Mouse (Mus musculus): ENCODE measurements around the gene Smarcc1. TPM values are rescaled to one million over a fixed set of nuclear protein-coding genes. Genes with fewer than 3 reads are reported as not detected.
"Not testable (repeated sequence)": the region's sequence is repeated elsewhere in the genome, so short reads cannot be mapped to it uniquely, and the experiment has no call there.

Smarcc1 gene
- polyA plus RNA-seq, 1 experiment from 2014 or later = 160 TPM

- Histone ChIP-seq H3K27me3 (ENCODE audit: insufficient read depth, low read length) (no peaks in the 10 kb centered on the region), H3K9me3 (ENCODE audit: low read depth, low read length) (no peaks in the 10 kb centered on the region), H3K27ac (ENCODE audit: low read depth) (no peak overlapping the region), H3K36me3 (ENCODE audit: insufficient read depth) (peaks cover 72% of the 10 kb centered on the region), H3K4me1 (ENCODE audit: insufficient read depth) (no peaks in the 10 kb centered on the region), H3K9ac (no peak overlapping the region), H3K4me2 (no peak overlapping the region), H3K4me3 (ENCODE audit: low read depth, low read length) (no peak overlapping the region)
- ATAC-seq (ENCODE audit: insufficient read depth) = no peak
- 94% methylated on average over 1 of the region's 1 CpGs for WGBS
- TF ChIP-seq CTCF (IDR thresholded peaks at IDR 0.05; ENCODE audit: low read depth) = no peak
- no peak for DNase-seq
Observed at GRCm38 (mm10) chr9:110159036-110159435, 41.5 kb downstream of the Smarcc1 start.

- ATAC-seq (ENCODE audit: insufficient read depth); H3K9ac ChIP-seq; H3K4me3 ChIP-seq (ENCODE audit: low read depth, low read length); DNase-seq; H3K4me2 ChIP-seq; H3K9me3 ChIP-seq (ENCODE audit: low read depth, low read length); H3K27me3 ChIP-seq (ENCODE audit: insufficient read depth, low read length); H3K4me1 ChIP-seq (ENCODE audit: insufficient read depth); H3K27ac ChIP-seq (ENCODE audit: low read depth): not testable (repeated sequence)
- H3K36me3 ChIP-seq (ENCODE audit: insufficient read depth) = peaks cover 73% of the 10 kb centered on the region
- WGBS = 98% methylated on average over 2 of the region's 2 CpGs
Observed at GRCm38 (mm10) chr9:110160486-110160885, 43.0 kb downstream of the Smarcc1 start.

GRCm38 (mm10) chr9:110162441-110162840, 44.9 kb downstream of the Smarcc1 start:
- H3K4me2 ChIP-seq = no peak overlapping the region
- H3K36me3 ChIP-seq (ENCODE audit: insufficient read depth) = peaks cover 72% of the 10 kb centered on the region
- no peaks in the 10 kb centered on the region for H3K4me1 ChIP-seq (ENCODE audit: insufficient read depth)
- H3K27ac ChIP-seq (ENCODE audit: low read depth) = no peak overlapping the region
- H3K9me3 ChIP-seq (ENCODE audit: low read depth, low read length) = no peaks in the 10 kb centered on the region
- DNase-seq (no peak), ATAC-seq (ENCODE audit: insufficient read depth) (no peak)
- H3K4me3 ChIP-seq (ENCODE audit: low read depth, low read length) = no peak overlapping the region
- WGBS = 92% methylated on average over 5 of the region's 5 CpGs
- no peak overlapping the region for H3K9ac ChIP-seq
- TF ChIP-seq CTCF (IDR thresholded peaks at IDR 0.05; ENCODE audit: low read depth) = no peak
- no peaks in the 10 kb centered on the region for H3K27me3 ChIP-seq (ENCODE audit: insufficient read depth, low read length)

GRCm38 (mm10) chr9:110163071-110163470, 45.6 kb downstream of the Smarcc1 start:
- WGBS = 97% methylated on average over 2 of the region's 2 CpGs
- no peak overlapping the region for H3K27ac ChIP-seq (ENCODE audit: low read depth)
- TF ChIP-seq CTCF (IDR thresholded peaks at IDR 0.05; ENCODE audit: low read depth) = no peak
- no peak overlapping the region for H3K9ac ChIP-seq
- H3K4me3 ChIP-seq (ENCODE audit: low read depth, low read length) = no peak overlapping the region
- no peak for ATAC-seq (ENCODE audit: insufficient read depth)
- H3K4me2 ChIP-seq = no peak overlapping the region
- H3K36me3 ChIP-seq (ENCODE audit: insufficient read depth) = peaks cover 72% of the 10 kb centered on the region
- H3K4me1 ChIP-seq (ENCODE audit: insufficient read depth) = no peaks in the 10 kb centered on the region
- no peaks in the 10 kb centered on the region for H3K27me3 ChIP-seq (ENCODE audit: insufficient read depth, low read length)
- no peaks in the 10 kb centered on the region for H3K9me3 ChIP-seq (ENCODE audit: low read depth, low read length)
- no peak for DNase-seq

GRCm38 (mm10) chr9:110170858-110171257, 53.4 kb downstream of the Smarcc1 start:
- no peaks in the 10 kb centered on the region for H3K27me3 ChIP-seq (ENCODE audit: insufficient read depth, low read length)
- no peak overlapping the region for H3K4me2 ChIP-seq
- peaks cover 85% of the 10 kb centered on the region for H3K36me3 ChIP-seq (ENCODE audit: insufficient read depth)
- ATAC-seq (ENCODE audit: insufficient read depth) (no peak), DNase-seq (no peak)
- H3K4me3 ChIP-seq (ENCODE audit: low read depth, low read length) = no peak overlapping the region
- H3K27ac ChIP-seq (ENCODE audit: low read depth) = no peak overlapping the region
- WGBS = 79% methylated on average over 5 of the region's 5 CpGs
- no peaks in the 10 kb centered on the region for H3K4me1 ChIP-seq (ENCODE audit: insufficient read depth)
- no peak overlapping the region for H3K9ac ChIP-seq
- TF ChIP-seq CTCF (IDR thresholded peaks at IDR 0.05; ENCODE audit: low read depth) = no peak
- H3K9me3 ChIP-seq (ENCODE audit: low read depth, low read length) = no peaks in the 10 kb centered on the region

GRCm38 (mm10) chr9:110199870-110200269, 82.4 kb downstream of the Smarcc1 start:
- no peaks in the 10 kb centered on the region for H3K9me3 ChIP-seq (ENCODE audit: low read depth, low read length)
- DNase-seq (no peak), ATAC-seq (ENCODE audit: insufficient read depth) (no peak)
- no peak overlapping the region for H3K4me3 ChIP-seq (ENCODE audit: low read depth, low read length)
- WGBS = 85% methylated on average over 2 of the region's 2 CpGs
- no peaks in the 10 kb centered on the region for H3K4me1 ChIP-seq (ENCODE audit: insufficient read depth)
- H3K36me3 ChIP-seq (ENCODE audit: insufficient read depth) = peaks cover 84% of the 10 kb centered on the region
- H3K4me2 ChIP-seq = no peak overlapping the region
- H3K9ac ChIP-seq = no peak overlapping the region
- no peak overlapping the region for H3K27ac ChIP-seq (ENCODE audit: low read depth)
- no peaks in the 10 kb centered on the region for H3K27me3 ChIP-seq (ENCODE audit: insufficient read depth, low read length)
- TF ChIP-seq CTCF (IDR thresholded peaks at IDR 0.05; ENCODE audit: low read depth) = no peak

GRCm38 (mm10) chr9:110205526-110206404, 88.3 kb downstream of the Smarcc1 start:
- no peak overlapping the region for H3K4me3 ChIP-seq (ENCODE audit: low read depth, low read length)
- H3K36me3 ChIP-seq (ENCODE audit: insufficient read depth) = peaks cover 93% of the 10 kb centered on the region
- ATAC-seq (ENCODE audit: insufficient read depth) = no peak
- H3K4me1 ChIP-seq (ENCODE audit: insufficient read depth) = no peaks in the 10 kb centered on the region
- no peak overlapping the region for H3K9ac ChIP-seq
- no peak overlapping the region for H3K4me2 ChIP-seq
- no peak for TF ChIP-seq CTCF (IDR thresholded peaks at IDR 0.05; ENCODE audit: low read depth)
- 72% methylated on average over 15 of the region's 15 CpGs for WGBS
- no peak overlapping the region for H3K27ac ChIP-seq (ENCODE audit: low read depth)
- no peaks in the 10 kb centered on the region for H3K9me3 ChIP-seq (ENCODE audit: low read depth, low read length)
- H3K27me3 ChIP-seq (ENCODE audit: insufficient read depth, low read length) = no peaks in the 10 kb centered on the region
- no peak for DNase-seq
